Mouse (Mus musculus): ENCODE measurements around the gene Fbln2. TPM values are rescaled to one million over a fixed set of nuclear protein-coding genes. Genes with fewer than 3 reads are reported as not detected.

The Fbln2 gene
- polyA plus RNA-seq, 1 experiment from 2014 or later = 43.8 TPM

GRCm38 (mm10) chr6:91312491-91312890 is 100.2 kb downstream of the Fbln2 start:
- Histone ChIP-seq H3K4me1 (ENCODE audit: insufficient read depth, low read length) (no peaks in the 10 kb centered on the region), H3K27ac (ENCODE audit: low read length) (no peak overlapping the region), H3K4me2 (replicated peaks; ENCODE audit: low read depth, low read length) (no peak overlapping the region), H3K9ac (replicated peaks; ENCODE audit: low read length) (no peak overlapping the region), H3K27me3 (ENCODE audit: insufficient read depth, low read length) (no peaks in the 10 kb centered on the region), H3K4me3 (ENCODE audit: low read length) (no peak overlapping the region), H3K36me3 (ENCODE audit: insufficient read depth, low read length) (no peaks in the 10 kb centered on the region), H3K9me3 (ENCODE audit: low read length) (peaks cover 3% of the 10 kb centered on the region; the same call in 1 of the 2 replicates)
- 34% methylated on average over 9 of the region's 9 CpGs for WGBS
- no peak for ATAC-seq (ENCODE audit: low FRiP score, low TSS enrichment)

Other genes starting within 250 kb of the Fbln2 start
- gene Iqsec1, start 223.8 kb upstream of the Fbln2 start, polyA plus RNA-seq (2015; fragmentation: Nextera tagmentation; extraction: Ambion mirVana) = 10.5 and 10.9 TPM in 2 replicates
- gene Nup210, start 95.6 kb upstream of the Fbln2 start, polyA plus RNA-seq (2015; fragmentation: Nextera tagmentation; extraction: Ambion mirVana) = 26.4 and 29.4 TPM in 2 replicates
- gene Hdac11, start 55.8 kb upstream of the Fbln2 start, polyA plus RNA-seq (2015; fragmentation: Nextera tagmentation; extraction: Ambion mirVana) = 15.5 and 15.7 TPM in 2 replicates
- gene Wnt7a, start 198.9 kb downstream of the Fbln2 start, polyA plus RNA-seq (2015; fragmentation: Nextera tagmentation; extraction: Ambion mirVana) = 0.14 and 0.44 TPM in 2 replicates

Data from kidney, embryonic 16.5 days (tissue).